Mouse (Mus musculus): Measurements from ENCODE around the gene Kansl2.
A peak's percentile ranks its signal among the peaks of the same experiment; 100 is the strongest.
"Not testable (repeated sequence)": the region's sequence is repeated elsewhere in the genome, so short reads cannot be mapped to it uniquely, and the experiment has no call there.

The Kansl2 gene

DNA sequence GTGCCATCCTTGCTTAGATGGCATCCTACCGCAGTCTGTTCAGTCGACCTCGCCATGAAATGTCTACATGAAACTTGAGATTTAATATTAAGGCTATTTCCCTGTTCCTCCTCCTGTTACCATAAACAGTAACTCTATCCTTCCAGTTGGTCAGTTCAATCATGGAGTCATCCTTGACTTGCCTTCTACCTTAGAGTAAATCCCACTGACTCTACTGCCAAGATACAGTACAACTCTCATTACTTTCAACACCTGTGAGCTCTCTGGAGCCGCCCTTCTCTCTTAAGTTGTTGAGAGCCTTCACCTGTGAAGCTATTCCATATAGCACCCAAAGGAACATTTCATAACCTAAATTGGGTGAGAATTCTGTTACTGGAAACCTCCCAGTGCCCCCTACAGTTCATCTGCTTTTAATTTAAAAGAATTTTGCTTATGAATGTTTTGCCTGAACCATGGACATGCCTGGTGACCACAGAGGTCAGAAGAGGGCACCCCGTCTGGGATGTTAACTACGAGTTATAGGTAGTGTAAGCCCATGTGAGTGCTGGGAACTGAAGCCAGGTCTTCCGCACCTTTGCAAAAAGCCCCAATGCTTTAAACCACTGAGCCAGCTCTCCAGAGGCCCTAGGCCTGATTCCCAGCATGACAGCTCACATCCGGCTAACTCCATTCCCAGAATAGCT lies 2.9 kb upstream of the Kansl2 start:
- DNase-seq (ENCODE audit: low read depth, low spot score), result no peak

DNA sequence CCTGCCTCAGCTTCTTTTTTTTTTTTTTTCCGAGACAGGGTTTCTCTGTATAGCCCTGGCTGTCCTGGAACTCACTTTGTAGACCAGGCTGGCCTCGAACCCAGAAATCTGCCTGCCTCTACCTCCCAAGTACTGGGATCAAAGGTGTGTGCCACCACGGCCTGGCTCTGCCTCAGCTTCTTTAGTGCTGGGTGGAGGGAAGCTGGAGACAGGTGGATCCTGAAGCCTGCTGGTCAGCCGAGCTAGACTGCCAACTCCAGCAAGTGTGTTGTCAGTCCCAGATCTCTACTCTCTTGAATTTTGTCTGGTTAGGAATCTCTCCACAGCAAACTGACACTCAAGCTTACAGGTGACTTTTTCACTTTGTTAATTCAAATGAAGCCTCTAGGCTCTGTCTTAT lies 1.9 kb upstream of the Kansl2 start:
- DNase-seq (ENCODE audit: low read depth, low spot score), result no peak

DNA sequence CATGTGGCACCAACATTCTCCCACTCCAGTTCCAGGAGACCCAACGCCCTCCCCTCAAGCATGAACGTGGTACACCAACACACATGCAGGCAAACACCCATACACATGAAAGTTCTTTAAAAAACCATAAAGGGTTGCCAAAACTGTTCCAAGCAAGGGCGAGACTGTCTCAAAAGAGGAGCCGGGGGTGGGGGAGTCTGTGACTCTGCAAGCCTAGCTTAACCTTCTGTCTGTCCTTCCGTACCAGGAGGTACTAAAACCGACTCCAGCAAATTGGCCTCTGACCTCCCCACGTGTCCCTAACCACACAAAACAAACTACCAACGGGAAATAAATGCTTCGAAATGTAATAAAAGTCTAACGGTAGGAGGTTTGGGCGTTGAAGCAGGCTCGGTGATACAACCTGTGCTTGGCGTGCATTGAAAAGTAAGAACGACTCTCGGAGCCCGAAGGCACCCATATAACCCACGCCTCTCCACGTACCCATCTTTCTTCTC lies 981 bp downstream of the Kansl2 start:
- peak; percentile 33 for DNase-seq (ENCODE audit: low read depth, low spot score)

DNA sequence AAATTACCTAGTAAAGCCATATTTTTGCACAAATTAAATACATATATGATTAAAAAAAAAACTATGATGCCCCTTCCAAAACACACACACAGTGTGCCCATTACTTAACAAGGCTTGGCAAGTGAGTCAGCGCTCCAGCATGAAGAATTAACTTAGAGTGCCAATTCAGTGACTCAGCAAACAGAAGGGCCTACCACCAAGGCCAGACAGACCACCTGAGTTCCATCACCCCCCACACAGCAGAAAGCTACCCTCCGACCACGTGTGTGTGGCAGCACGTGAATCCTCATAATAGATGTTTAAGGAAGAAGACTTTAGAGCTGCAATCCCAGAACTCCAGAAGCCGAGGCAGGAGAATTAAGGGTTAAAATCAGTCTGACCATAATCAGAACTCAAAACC lies 1.8 kb downstream of the Kansl2 start:
- DNase-seq (ENCODE audit: low read depth, low spot score), result no peak

- DNase-seq (ENCODE audit: low read depth, low spot score), result no peak
Observed at GRCm38 (mm10) chr15:98528066-98528563, 5.9 kb downstream of the Kansl2 start.

DNA sequence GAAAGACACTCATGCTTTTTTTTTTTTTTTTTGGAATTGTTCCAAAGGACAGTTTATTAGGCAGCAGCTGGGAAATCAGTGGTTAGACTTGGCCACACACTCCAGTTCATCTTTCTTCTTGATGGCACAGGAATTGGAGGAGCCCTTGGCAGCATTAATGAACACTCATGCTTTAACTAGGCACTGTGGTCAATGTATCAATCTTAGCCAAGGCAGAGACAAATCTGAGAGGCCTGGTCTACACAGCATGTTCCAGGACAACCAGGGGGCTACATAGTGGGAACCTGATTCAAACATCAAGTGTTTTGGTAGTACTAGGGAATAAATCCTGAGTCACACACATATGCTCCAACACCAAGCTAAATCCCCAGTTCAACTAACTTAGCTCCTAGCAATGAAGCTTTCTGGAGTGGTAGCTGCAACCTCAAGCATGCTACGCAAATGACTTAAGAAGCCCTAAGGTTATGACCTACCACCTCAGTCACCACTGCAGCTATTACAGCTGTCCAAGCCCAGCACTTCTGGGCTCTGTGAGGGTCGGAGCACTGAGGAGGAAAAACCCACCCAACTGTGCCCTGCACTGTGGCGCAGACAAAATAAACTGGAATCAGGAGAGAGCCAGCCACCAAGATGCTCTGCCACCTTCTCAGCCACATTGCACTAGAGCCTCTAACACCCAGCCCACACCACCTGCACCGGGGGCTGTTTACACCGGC lies 6.8 kb downstream of the Kansl2 start:
- no peak for DNase-seq (ENCODE audit: low read depth, low spot score)

DNA sequence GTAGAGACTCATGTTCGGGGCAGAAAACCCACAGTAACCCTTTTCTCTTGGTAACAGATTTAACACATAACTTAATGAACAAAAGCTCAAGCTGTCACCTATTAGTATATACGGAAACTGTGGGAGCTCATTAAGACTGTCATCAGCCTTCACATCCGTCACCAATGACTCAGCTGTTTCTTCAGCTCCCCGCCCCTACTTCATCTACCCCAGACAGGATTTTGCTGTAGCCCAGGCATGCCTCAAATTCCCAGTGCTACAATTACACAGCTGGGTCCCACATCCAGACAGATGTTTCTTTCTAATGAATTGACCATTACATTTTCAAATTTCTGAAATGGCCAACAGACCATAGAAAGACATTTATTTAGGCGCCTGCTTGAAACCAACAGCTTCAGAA lies 8.0 kb downstream of the Kansl2 start:
- DNase-seq (ENCODE audit: low read depth, low spot score), result no peak

DNA sequence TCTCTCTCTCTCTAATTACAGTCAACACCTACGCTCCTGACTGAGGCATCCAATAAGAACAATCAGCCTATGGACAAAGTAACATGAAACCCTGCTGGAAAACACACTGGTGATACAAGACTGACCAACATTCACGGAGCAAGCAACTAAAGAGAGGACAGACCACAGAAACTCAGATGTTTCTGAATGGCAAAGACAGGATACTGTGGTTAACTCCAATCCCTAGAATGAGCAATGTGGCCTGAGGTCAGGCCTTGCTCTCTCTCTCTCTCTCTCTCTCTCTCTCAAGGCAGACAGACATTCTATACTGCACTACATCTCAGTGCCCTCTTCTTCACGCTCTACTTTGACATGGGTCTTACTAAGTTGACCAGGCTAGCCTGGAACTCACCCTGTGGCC lies 12.8 kb downstream of the Kansl2 start:
- no peak for DNase-seq (ENCODE audit: low read depth, low spot score)

- DNase-seq (ENCODE audit: low read depth, low spot score), result peak; percentile 79
Observed at GRCm38 (mm10) chr15:98517380-98518355, 16.4 kb downstream of the Kansl2 start.

GRCm38 (mm10) chr15:98514845-98515244 lies 19.2 kb downstream of the Kansl2 start:
- not testable (repeated sequence) for DNase-seq (ENCODE audit: low read depth, low spot score)

GRCm38 (mm10) chr15:98514146-98514545 lies 19.9 kb downstream of the Kansl2 start:
- DNase-seq (ENCODE audit: low read depth, low spot score), result peak; percentile 78

- DNase-seq (ENCODE audit: low read depth, low spot score), result peak; percentile 37
Observed at GRCm38 (mm10) chr15:98513676-98514075, 20.4 kb downstream of the Kansl2 start.

DNA sequence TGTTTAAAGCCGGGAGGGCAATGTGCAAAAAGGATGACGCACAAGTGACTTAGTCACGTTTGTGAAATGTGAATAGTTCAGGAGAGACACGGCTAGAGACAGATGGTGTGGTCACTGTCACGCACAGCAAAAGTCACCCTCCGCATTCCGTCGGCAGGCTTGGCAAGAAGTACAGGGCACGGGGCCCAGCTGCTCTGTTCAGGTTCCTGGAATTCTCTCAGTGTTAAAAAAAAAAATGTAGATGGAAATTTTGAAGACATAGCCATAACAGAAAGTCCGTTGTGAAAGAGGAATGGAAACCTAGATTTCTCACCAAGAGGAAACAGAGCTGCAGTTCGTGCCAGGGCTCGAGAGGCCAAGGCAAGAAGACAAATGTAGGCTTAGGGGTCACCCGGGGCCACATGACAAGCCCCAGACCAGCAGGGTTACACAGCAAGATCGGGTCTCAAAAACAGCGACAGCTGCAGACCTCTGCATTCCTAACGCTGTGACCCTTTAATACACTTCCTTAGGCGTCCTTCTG lies 21.2 kb downstream of the Kansl2 start:
- DNase-seq (ENCODE audit: low read depth, low spot score), result peak; percentile 37

DNA sequence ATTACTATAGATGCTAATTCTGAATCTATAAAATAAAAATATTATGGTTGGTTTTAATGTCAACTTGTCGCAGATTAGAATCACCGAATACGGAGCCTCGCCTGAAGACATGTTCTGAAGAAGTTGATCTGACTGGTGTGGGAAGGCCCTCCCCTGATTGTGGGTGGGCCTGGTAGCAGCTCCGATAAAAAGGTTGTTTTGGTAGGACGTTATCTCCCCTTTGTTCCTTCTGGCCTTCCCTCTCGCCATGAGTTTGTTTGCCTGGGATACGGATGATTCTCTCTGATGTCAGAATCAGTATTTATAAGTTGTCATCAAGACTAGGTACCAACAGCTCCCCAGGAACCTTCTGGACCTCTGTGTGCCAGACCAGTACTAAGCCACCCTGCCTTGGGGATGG lies 21.8 kb downstream of the Kansl2 start:
- DNase-seq (ENCODE audit: low read depth, low spot score), result no peak

DNA sequence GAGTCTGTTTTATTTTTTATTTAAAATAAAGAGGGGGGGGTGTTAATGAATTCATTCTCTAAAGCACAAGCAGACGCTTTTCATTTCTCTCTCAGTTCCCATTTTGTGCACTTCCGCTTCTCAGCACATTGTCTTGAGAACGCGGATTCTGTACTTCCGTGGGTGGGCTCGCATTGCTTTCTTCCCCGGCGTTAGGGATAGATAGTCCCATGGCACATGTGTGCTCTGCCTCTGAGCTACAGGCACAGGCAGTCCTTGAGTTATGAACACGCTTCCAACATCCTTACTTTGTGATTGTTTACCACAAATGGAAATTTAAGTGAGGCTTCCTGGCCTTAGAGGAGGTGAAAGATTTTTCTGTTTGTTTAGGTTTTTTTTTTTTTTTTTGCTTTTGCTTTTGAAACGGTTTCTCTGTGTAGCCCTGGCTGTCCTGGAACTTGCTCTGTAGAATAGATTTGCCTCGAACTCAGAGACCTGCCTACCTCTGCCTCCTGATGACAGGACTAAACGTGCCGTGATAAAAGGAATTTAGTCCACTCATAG lies 22.6 kb downstream of the Kansl2 start:
- DNase-seq (ENCODE audit: low read depth, low spot score), result peak; percentile 62

GRCm38 (mm10) chr15:98510438-98511385 lies 23.4 kb downstream of the Kansl2 start:
- DNase-seq (ENCODE audit: low read depth, low spot score), result peak; percentile 94

DNA sequence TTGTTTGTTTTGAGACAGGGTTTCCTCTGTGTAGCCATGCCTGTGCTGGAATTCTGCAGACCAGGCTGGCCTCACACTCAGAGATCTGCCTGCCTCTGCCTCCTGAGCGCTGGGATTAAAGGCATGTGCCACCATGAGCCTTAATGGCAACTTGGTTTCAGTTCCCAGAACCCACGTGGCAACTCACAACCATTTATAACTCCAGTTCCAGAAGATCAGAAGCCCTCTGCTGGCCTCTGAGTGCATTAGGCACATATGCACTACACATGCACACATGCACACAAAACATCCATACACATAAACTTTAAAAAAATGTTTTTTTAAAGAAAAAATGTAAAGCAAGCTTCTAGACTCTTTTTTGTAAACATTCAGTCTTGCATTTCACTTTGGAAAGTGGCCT lies 24.7 kb downstream of the Kansl2 start:
- DNase-seq (ENCODE audit: low read depth, low spot score), result no peak

DNA sequence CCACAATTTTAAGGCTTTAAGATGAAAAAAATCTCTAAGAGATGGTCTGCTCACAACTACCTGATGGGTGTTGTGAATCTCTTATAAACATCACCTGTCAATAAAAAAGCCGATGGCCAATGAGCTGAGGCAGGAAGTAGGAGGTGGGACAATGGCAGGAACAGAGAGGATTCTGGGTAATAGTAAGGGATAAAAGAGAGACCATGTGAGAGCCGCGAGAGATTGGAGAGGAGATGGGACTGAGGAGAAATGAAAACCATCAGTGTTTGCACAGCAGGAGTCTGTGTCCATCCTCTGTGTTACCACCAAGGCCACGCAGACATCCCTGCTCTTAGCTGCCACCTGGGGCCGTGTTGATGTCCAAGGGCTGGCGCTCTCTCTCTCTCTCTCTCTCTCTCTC lies 26.7 kb downstream of the Kansl2 start:
- no peak for DNase-seq (ENCODE audit: low read depth, low spot score)

DNA sequence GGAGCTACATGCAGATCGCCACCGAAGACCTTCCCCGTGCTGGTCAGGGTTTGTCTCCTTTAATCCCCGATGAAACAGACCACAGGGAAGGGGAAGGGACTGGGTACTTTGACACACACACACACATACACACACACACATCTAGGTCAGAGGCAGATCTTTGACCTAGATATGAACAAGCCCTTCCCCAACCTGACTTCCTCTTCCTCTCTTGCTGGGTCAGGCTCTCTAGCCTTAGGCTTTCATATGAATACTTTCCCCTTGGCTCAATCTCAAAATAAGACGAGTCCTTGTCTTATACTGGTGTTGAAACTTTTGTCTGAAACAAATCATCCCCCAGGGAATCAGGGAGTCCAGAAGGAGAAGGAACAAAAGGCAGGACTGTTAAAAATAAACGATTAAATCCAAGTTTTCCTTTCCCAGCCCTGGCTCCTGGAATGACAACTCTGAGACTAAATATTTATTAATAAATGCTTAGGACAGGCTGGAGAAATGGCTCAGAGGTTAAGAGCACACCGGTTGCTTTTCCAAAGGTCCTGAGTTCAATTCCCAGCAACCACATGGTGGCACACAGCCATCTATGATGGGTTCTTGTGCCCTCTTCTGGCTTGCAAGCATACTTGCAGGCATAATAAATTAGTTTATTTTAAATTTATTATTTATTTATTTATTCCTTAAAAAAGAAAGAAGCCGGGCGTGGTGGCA lies 27.7 kb downstream of the Kansl2 start:
- peak; percentile 35 for DNase-seq (ENCODE audit: low read depth, low spot score)

Measured in CD4-positive, CD25-positive, alpha-beta regulatory T cell, adult 2 months (primary cell).